Mouse (Mus musculus) C2C12 (cell line): ENCODE measurements around the gene Pou3f4.

Experiments
- CTCF ChIP-seq: IDR thresholded peaks from one replicate; pipeline ENCODE4 v1.5.1; 2011; ENCODE audit not compliant: control insufficient read depth, insufficient read depth, insufficient read length
- MYOD1 ChIP-seq: IDR thresholded peaks from one replicate; pipeline ENCODE4 v1.6.1; 2011; ENCODE audit warnings: low read depth; ENCODE audit not compliant: control insufficient read depth, insufficient read length
- USF1 ChIP-seq: IDR thresholded peaks from one replicate; pipeline ENCODE4 v1.6.1; 2011; ENCODE audit warnings: low read depth, mild to moderate bottlenecking, control low read depth, moderate library complexity

DNA sequence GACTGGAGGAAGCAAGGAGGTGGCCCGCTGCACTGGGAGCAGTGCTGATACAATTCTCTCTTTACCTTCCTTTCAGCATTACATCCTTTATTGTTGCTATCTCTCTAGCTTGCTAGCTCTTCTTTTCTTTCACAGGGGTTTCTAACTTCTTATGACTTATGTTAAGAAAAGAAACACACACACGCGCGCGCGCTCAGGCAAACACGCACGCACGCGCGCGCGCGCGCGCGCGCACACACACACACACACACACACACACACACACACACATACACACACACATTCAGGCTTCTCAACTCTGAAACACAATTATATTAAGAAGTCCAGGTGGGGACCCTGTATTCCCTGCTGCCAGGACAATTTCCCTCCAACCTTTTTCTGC lies 1.5 kb downstream of the Pou3f4 start:
- TF ChIP-seq CTCF: no peak
- no peak for TF ChIP-seq MYOD1
- no peak for TF ChIP-seq USF1
